In the genomic region with DNA sequence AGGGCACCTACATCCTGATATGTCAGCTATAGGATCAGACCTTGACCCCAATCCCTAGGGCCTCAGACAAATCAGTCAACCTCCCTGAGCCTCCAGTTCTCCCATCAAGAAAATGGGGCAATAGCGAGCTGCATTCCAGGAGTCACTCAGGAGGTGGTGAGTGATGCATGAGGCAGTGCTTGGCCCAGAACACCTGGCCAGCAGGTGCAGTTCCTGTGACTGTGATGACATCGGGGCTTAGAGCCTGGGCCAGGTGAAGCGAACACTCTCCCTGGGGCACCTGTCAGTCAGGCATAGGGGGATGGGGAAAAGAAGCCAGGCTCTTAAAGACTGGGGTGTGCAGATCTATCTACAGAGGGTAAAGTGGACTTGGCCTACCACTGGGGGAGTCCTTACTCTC, we compare ENCODE assay signal across 9 mouse cellular contexts. TPM values are rescaled to one million over a fixed set of nuclear protein-coding genes. Genes with fewer than 3 reads are reported as not detected.
DNase-seq lines count a peak whose midpoint lies in the region; ATAC-seq and TF ChIP-seq lines count a peak whose summit lies in the region.
"Had no signal": no experiment of that assay in that cellular context is flagged by ENCODE, and none has a peak within 500 bp of the region (broad histone marks: within the 10 kb centered on the region; RNA-seq: fewer than 3 reads in every experiment).

No protein-coding gene starts in this region.

- DNase-seq in embryonic facial prominence, embryonic 14.5 days (ENCODE audit: low spot score), result no peak
- no peak for DNase-seq in hindbrain, embryonic 14.5 days (ENCODE audit: low spot score)
- DNase-seq in midbrain, postnatal 0 days (ENCODE audit: low spot score), result no peak
- no peak for DNase-seq in urinary bladder, postnatal 10 days (ENCODE audit: low spot score)
- DNase-seq: adrenal gland, adult 2 months; thymus, postnatal 4 days had no signal

- no peaks in the 10 kb centered on the region for H3K9me3 ChIP-seq in intestine, embryonic 15.5 days
- no peaks in the 10 kb centered on the region for H3K9me3 ChIP-seq in intestine, postnatal 0 days (ENCODE audit: control insufficient read depth)
- no peaks in the 10 kb centered on the region for H3K9me3 ChIP-seq in embryonic facial prominence, embryonic 14.5 days (ENCODE audit: control insufficient read depth, low read length)
- H3K9me3 ChIP-seq in hindbrain, embryonic 14.5 days (ENCODE audit: control insufficient read depth, low read length), result no peaks in the 10 kb centered on the region
- H3K9me3 ChIP-seq in midbrain, postnatal 0 days (ENCODE audit: low read length), result no peaks in the 10 kb centered on the region

- 0 out of 2 replicates have a peak overlapping the region, but pooled peaks have one; percentile 21 for H3K9ac ChIP-seq in intestine, embryonic 15.5 days
- H3K9ac ChIP-seq in intestine, postnatal 0 days (ENCODE audit: low read depth, low read length), result no peak overlapping the region
- H3K9ac ChIP-seq in embryonic facial prominence, embryonic 14.5 days (ENCODE audit: low read depth, low read length), result peak overlapping the region; percentile 89; the same call in 1 of the 2 replicates
- peak overlapping the region; percentile 98 for H3K9ac ChIP-seq in hindbrain, embryonic 14.5 days
- peak overlapping the region; percentile 39 for H3K9ac ChIP-seq in midbrain, postnatal 0 days (replicated peaks; ENCODE audit: low read length, poor library complexity, severe bottlenecking)

- H3K27me3 ChIP-seq in intestine, embryonic 15.5 days (replicated peaks), result no peaks in the 10 kb centered on the region
- H3K27me3 ChIP-seq in intestine, postnatal 0 days (replicated peaks; ENCODE audit: control insufficient read depth, insufficient read depth, low read length), result no peaks in the 10 kb centered on the region
- H3K27me3 ChIP-seq in embryonic facial prominence, embryonic 14.5 days (replicated peaks; ENCODE audit: control insufficient read depth, insufficient read depth, low read length), result no peaks in the 10 kb centered on the region
- no peaks in the 10 kb centered on the region for H3K27me3 ChIP-seq in hindbrain, embryonic 14.5 days (ENCODE audit: control insufficient read depth, insufficient read depth, low read length)
- no peaks in the 10 kb centered on the region for H3K27me3 ChIP-seq in midbrain, postnatal 0 days (ENCODE audit: insufficient read depth, low read length)

- H3K27ac ChIP-seq in intestine, embryonic 15.5 days, result no peak overlapping the region
- H3K27ac ChIP-seq in intestine, postnatal 0 days (ENCODE audit: low read depth, low read length), result no peak overlapping the region
- H3K27ac ChIP-seq in embryonic facial prominence, embryonic 14.5 days (replicated peaks; ENCODE audit: low read depth, low read length), result peak overlapping the region; percentile 30; the same call in 1 of the 2 replicates
- H3K27ac ChIP-seq in hindbrain, embryonic 14.5 days, result peak overlapping the region; percentile 63
- peak overlapping the region; percentile 74 for H3K27ac ChIP-seq in midbrain, postnatal 0 days (ENCODE audit: low read depth, low read length)

- ATAC-seq in intestine, embryonic 15.5 days, result no peak
- no peak for ATAC-seq in intestine, postnatal 0 days
- ATAC-seq in embryonic facial prominence, embryonic 14.5 days (ENCODE audit: low read depth), result no peak
- ATAC-seq in hindbrain, embryonic 14.5 days (ENCODE audit: low FRiP score), result no peak
- no peak for ATAC-seq in midbrain, postnatal 0 days (ENCODE audit: low FRiP score)
- ATAC-seq in megakaryocyte progenitor cell, adult 5-6 weeks (replicated peaks; ENCODE audit: poor library complexity), result no peak

- H3K4me3 ChIP-seq in intestine, embryonic 15.5 days (replicated peaks), result no peak overlapping the region
- no peak overlapping the region for H3K4me3 ChIP-seq in intestine, postnatal 0 days (ENCODE audit: low read depth, low read length)
- H3K4me3 ChIP-seq in embryonic facial prominence, embryonic 14.5 days (ENCODE audit: low read depth, low read length), result no peak overlapping the region
- H3K4me3 ChIP-seq in hindbrain, embryonic 14.5 days (replicated peaks; ENCODE audit: low read length), result no peak overlapping the region
- H3K4me3 ChIP-seq in midbrain, postnatal 0 days (ENCODE audit: low read depth, low read length), result no peak overlapping the region

- 0 out of 2 replicates have a peak overlapping the region, but pooled peaks have one; percentile 9 for H3K4me2 ChIP-seq in intestine, embryonic 15.5 days (replicated peaks)
- no peak overlapping the region; the same call in 1 of the 2 replicates for H3K4me2 ChIP-seq in intestine, postnatal 0 days (replicated peaks; ENCODE audit: low read depth)
- H3K4me2 ChIP-seq in embryonic facial prominence, embryonic 14.5 days (ENCODE audit: low read depth, low read length), result peak overlapping the region; percentile 17
- H3K4me2 ChIP-seq in hindbrain, embryonic 14.5 days (replicated peaks), result peak overlapping the region; percentile 75
- H3K4me2 ChIP-seq in midbrain, postnatal 0 days (ENCODE audit: low read depth, low read length, poor library complexity, severe bottlenecking), result peak overlapping the region; percentile 88

- no peak for TF ChIP-seq CTCF in intestine, postnatal 0 days (IDR thresholded peaks at IDR 0.05; ENCODE audit: low read depth)
- TF ChIP-seq CTCF in midbrain, postnatal 0 days (IDR thresholded peaks at IDR 0.05), result no peak; the same call in 1 of the 2 replicates

- peaks cover 49% of the 10 kb centered on the region for H3K4me1 ChIP-seq in intestine, embryonic 15.5 days (replicated peaks)
- H3K4me1 ChIP-seq in intestine, postnatal 0 days (replicated peaks; ENCODE audit: control insufficient read depth, insufficient read depth, low read length), result 0 out of 2 replicates have a peak, but pooled peaks cover 4% of the 10 kb centered on the region
- peaks cover 25% of the 10 kb centered on the region for H3K4me1 ChIP-seq in embryonic facial prominence, embryonic 14.5 days (ENCODE audit: control insufficient read depth, insufficient read depth, low read length)
- H3K4me1 ChIP-seq in hindbrain, embryonic 14.5 days (replicated peaks; ENCODE audit: control insufficient read depth, insufficient read depth, low read length), result peaks cover 57% of the 10 kb centered on the region
- peaks cover 30% of the 10 kb centered on the region for H3K4me1 ChIP-seq in midbrain, postnatal 0 days (ENCODE audit: insufficient read depth, low read length)

- peaks cover 22% of the 10 kb centered on the region for H3K36me3 ChIP-seq in intestine, embryonic 15.5 days
- H3K36me3 ChIP-seq in intestine, postnatal 0 days (ENCODE audit: control insufficient read depth, insufficient read depth), result peaks cover 23% of the 10 kb centered on the region; the same call in 1 of the 2 replicates
- peaks cover 36% of the 10 kb centered on the region for H3K36me3 ChIP-seq in embryonic facial prominence, embryonic 14.5 days (ENCODE audit: control insufficient read depth, insufficient read depth, low read length)
- H3K36me3 ChIP-seq in hindbrain, embryonic 14.5 days (replicated peaks; ENCODE audit: control insufficient read depth, insufficient read depth), result peaks cover 46% of the 10 kb centered on the region
- H3K36me3 ChIP-seq in midbrain, postnatal 0 days (ENCODE audit: insufficient read depth, low read length), result peaks cover 34% of the 10 kb centered on the region

- WGBS in intestine, embryonic 15.5 days, result 62% methylated on average over 3 of the region's 3 CpGs
- 68% methylated on average over 3 of the region's 3 CpGs for WGBS in intestine, postnatal 0 days
- WGBS in embryonic facial prominence, embryonic 14.5 days, result 60% methylated on average over 3 of the region's 3 CpGs
- WGBS in hindbrain, embryonic 14.5 days, result 81% methylated on average over 3 of the region's 3 CpGs
- WGBS in midbrain, postnatal 0 days, result 75% methylated on average over 3 of the region's 3 CpGs

RNA-seq across cellular contexts. Expression of a gene that starts 3.2 kb away (rescaled TPM):
- polyA plus RNA-seq in intestine, embryonic 15.5 days (2015; fragmentation: Nextera tagmentation; extraction: Ambion mirVana), result 8.0 and 9.6 TPM in 2 replicates
- 4.2 and 4.4 TPM in 2 replicates for polyA plus RNA-seq in intestine, postnatal 0 days (2015; fragmentation: Nextera tagmentation; extraction: Ambion mirVana)
- polyA plus RNA-seq in embryonic facial prominence, embryonic 14.5 days (2014; fragmentation: Nextera tagmentation; extraction: Ambion mirVana), result 13.5 and 13.8 TPM in 2 replicates
- polyA plus RNA-seq in hindbrain, embryonic 14.5 days (2014; fragmentation: Nextera tagmentation; extraction: Ambion mirVana), result 32.9 and 36.3 TPM in 2 replicates
- 90.5 and 101 TPM in 2 replicates for total RNA-seq in midbrain, postnatal 0 days (2014; rRNA removed)
- 35.2 and 37.7 TPM in 2 replicates for polyA plus RNA-seq in midbrain, postnatal 0 days (2015; fragmentation: Nextera tagmentation; extraction: Ambion mirVana)
- 0.27 TPM in 1 of 2 replicates, not detected in the other for total RNA-seq in megakaryocyte progenitor cell, adult 5-6 weeks (2015)
- total RNA-seq in megakaryocyte progenitor cell, adult 5-6 weeks (2017), result 1.7 TPM in 1 of 2 replicates, not detected in the other

Comparison
In these comparisons a context has a peak if more than half of its experiments do, and no peak if none do; other contexts are left out.
1. H3K27ac ChIP-seq: peak in embryonic facial prominence, embryonic 14.5 days (single experiment), hindbrain, embryonic 14.5 days (single experiment) and midbrain, postnatal 0 days (single experiment); none in intestine, embryonic 15.5 days (single experiment) and intestine, postnatal 0 days (single experiment).